Mouse (Mus musculus): ENCODE results near the gene Nek8.
"Not testable (repeated sequence)": the region's sequence is repeated elsewhere in the genome, so short reads cannot be mapped to it uniquely, and the experiment has no call there.

The Nek8 gene

GRCm38 (mm10) chr11:78146707-78147543 lies 29.6 kb downstream of the Nek8 start:
- peak; percentile 68 for DNase-seq (ENCODE audit: low read depth, low spot score)

GRCm38 (mm10) chr11:78146168-78146567 lies 30.3 kb downstream of the Nek8 start:
- DNase-seq (ENCODE audit: low read depth, low spot score) = no peak

- DNase-seq (ENCODE audit: low read depth, low spot score) = no peak
Observed at GRCm38 (mm10) chr11:78143520-78143919, 33.0 kb downstream of the Nek8 start.

GRCm38 (mm10) chr11:78140665-78141064 lies 35.8 kb downstream of the Nek8 start:
- no peak for DNase-seq (ENCODE audit: low read depth, low spot score)

- no peak for DNase-seq (ENCODE audit: low read depth, low spot score)
Observed at GRCm38 (mm10) chr11:78138023-78138422, 38.5 kb downstream of the Nek8 start.

GRCm38 (mm10) chr11:78137584-78137983 lies 38.9 kb downstream of the Nek8 start:
- no peak for DNase-seq (ENCODE audit: low read depth, low spot score)

GRCm38 (mm10) chr11:78136132-78136531 lies 40.3 kb downstream of the Nek8 start:
- no peak for DNase-seq (ENCODE audit: low read depth, low spot score)

GRCm38 (mm10) chr11:78135314-78135713 lies 41.2 kb downstream of the Nek8 start:
- not testable (repeated sequence) for DNase-seq (ENCODE audit: low read depth, low spot score)

- DNase-seq (ENCODE audit: low read depth, low spot score) = no peak
Observed at GRCm38 (mm10) chr11:78134344-78134743, 42.1 kb downstream of the Nek8 start.

- DNase-seq (ENCODE audit: low read depth, low spot score) = no peak
Observed at GRCm38 (mm10) chr11:78133915-78134314, 42.6 kb downstream of the Nek8 start.

GRCm38 (mm10) chr11:78129458-78129857 lies 47.0 kb downstream of the Nek8 start:
- no peak for DNase-seq (ENCODE audit: low read depth, low spot score)

- DNase-seq (ENCODE audit: low read depth, low spot score) = no peak
Observed at GRCm38 (mm10) chr11:78126739-78127138, 49.7 kb downstream of the Nek8 start.

- DNase-seq (ENCODE audit: low read depth, low spot score) = no peak
Observed at GRCm38 (mm10) chr11:78125691-78126090, 50.8 kb downstream of the Nek8 start.

GRCm38 (mm10) chr11:78123782-78124181 lies 52.7 kb downstream of the Nek8 start:
- no peak for DNase-seq (ENCODE audit: low read depth, low spot score)

GRCm38 (mm10) chr11:78122815-78123214 lies 53.7 kb downstream of the Nek8 start:
- DNase-seq (ENCODE audit: low read depth, low spot score) = no peak

- peak; percentile 30 for DNase-seq (ENCODE audit: low read depth, low spot score)
Observed at GRCm38 (mm10) chr11:78121176-78121575, 55.3 kb downstream of the Nek8 start.

GRCm38 (mm10) chr11:78119898-78120297 lies 56.6 kb downstream of the Nek8 start:
- DNase-seq (ENCODE audit: low read depth, low spot score) = no peak

- DNase-seq (ENCODE audit: low read depth, low spot score) = no peak
Observed at GRCm38 (mm10) chr11:78118467-78118866, 58.0 kb downstream of the Nek8 start.

GRCm38 (mm10) chr11:78116146-78116410 lies 60.4 kb downstream of the Nek8 start:
- DNase-seq (ENCODE audit: low read depth, low spot score) = no peak

All from 3T3-L1 (cell line).